Mouse (Mus musculus) liver, adult 2 months (tissue): ENCODE measurements at regions not wholly inside any gene's neighbourhood (a gene's known extent, or its start where the extent isn't known, plus 50 kb on each side); places are given as distances from the start of the nearest gene placed in this dataset.

Source experiments
- CTCF ChIP-seq: fragments of 200-500 bp; IDR thresholded peaks from 2 replicates; pipeline ENCODE4 v1.5.1; 2011; ENCODE audit warnings: low read depth, low read length, control low read depth
- POLR2A ChIP-seq: fragments of 200-500 bp; IDR thresholded peaks from 2 replicates; pipeline ENCODE4 v1.6.1; 2011; ENCODE audit warnings: low read length, control low read depth; ENCODE audit not compliant: insufficient read depth; ENCODE audit errors: extremely low read depth

GRCm38 (mm10) chr15:42220005-42220404, 2085.8 kb downstream of the 9330182O14Rik start:
- TF ChIP-seq CTCF, result no peak
- no peak for TF ChIP-seq POLR2A
